ENCODE assay signal across 8 mouse cellular contexts in the genomic region with DNA sequence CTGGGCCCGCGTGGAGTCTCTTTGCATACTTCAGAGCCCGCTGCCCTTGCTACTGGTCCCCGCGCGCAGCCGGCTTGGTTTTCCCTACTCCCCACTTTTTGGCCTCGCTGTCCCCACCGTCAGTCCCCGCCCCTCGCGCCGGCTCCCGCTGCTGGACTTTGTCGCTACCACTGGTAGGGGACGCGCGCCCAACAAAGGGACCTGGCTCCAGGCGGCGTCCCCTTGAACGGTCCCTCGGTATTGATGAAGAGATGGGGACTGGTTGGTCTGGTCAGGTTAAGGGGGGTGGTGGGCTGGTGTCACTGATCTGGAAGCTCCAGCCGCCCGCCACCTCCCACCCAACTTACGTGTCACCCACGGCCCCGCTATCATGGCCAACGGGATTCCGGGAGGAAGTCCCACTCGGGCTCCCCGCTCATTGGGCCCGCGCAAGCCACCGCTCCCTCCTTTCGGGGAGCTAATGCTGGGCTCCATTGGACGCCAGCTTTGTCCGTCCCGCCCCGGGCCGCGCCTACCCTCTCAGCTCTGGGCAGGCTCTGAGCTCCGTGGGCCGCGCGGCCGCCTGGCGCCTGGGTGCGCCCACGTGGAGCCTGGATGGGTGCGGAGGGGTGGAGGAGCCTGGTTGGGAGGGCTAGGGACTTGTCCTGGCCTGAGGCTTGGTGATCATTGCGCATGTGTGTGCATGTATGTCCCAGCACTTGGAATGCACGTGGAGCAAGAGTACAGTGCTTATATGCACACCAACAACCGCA. TPM values are rescaled to one million over a fixed set of nuclear protein-coding genes. Genes with fewer than 3 reads are reported as not detected.
DNase-seq lines count a peak whose midpoint lies in the region; ATAC-seq lines count a peak whose summit lies in the region.

Golim4 (minus strand) TSS at position 399 of the 752 bp plus-strand sequence.

- ATAC-seq in heart, embryonic 13.5 days (ENCODE audit: extremely low read depth, insufficient number of reproducible peaks, low FRiP score, low TSS enrichment): peak; percentile 95
- peak; percentile 99 for ATAC-seq in liver, embryonic 12.5 days
- ATAC-seq in stomach, embryonic 15.5 days (ENCODE audit: insufficient read depth, low FRiP score, low read depth): peak; percentile 97

- H3K27me3 ChIP-seq in heart, embryonic 13.5 days (replicated peaks): no peaks in the 10 kb centered on the region
- H3K27me3 ChIP-seq in liver, embryonic 12.5 days (replicated peaks): no peaks in the 10 kb centered on the region
- no peaks in the 10 kb centered on the region for H3K27me3 ChIP-seq in stomach, embryonic 15.5 days (replicated peaks)

- H3K27ac ChIP-seq in brown adipose tissue, adult 24 weeks (replicated peaks; ENCODE audit: low read depth, low read length): peak within 1 kb of the TSS; percentile 67
- H3K27ac ChIP-seq in heart, embryonic 13.5 days (replicated peaks): peak within 1 kb of the TSS; percentile 95
- peak within 1 kb of the TSS; percentile 83 for H3K27ac ChIP-seq in liver, embryonic 12.5 days
- peak within 1 kb of the TSS; percentile 95 for H3K27ac ChIP-seq in stomach, embryonic 15.5 days

- WGBS in heart, embryonic 13.5 days: under 1% methylated on average over 52 of the region's 53 CpGs
- 1% methylated on average over 50 of the region's 53 CpGs for WGBS in liver, embryonic 12.5 days (ENCODE audit: insufficient replicate concordance)
- under 1% methylated on average over 53 of the region's 53 CpGs for WGBS in stomach, embryonic 15.5 days

- H3K4me1 ChIP-seq in brown adipose tissue, adult 24 weeks (ENCODE audit: control insufficient read depth, insufficient read depth, insufficient read length, low read length): peaks cover 11% of the 10 kb centered on the region; the same call in 1 of the 2 replicates
- H3K4me1 ChIP-seq in heart, embryonic 13.5 days: peaks cover 41% of the 10 kb centered on the region
- peaks cover 51% of the 10 kb centered on the region for H3K4me1 ChIP-seq in liver, embryonic 12.5 days
- H3K4me1 ChIP-seq in stomach, embryonic 15.5 days: peaks cover 13% of the 10 kb centered on the region

- H3K9ac ChIP-seq in heart, embryonic 13.5 days: peak within 1 kb of the TSS; percentile 92
- peak within 1 kb of the TSS; percentile 87 for H3K9ac ChIP-seq in liver, embryonic 12.5 days
- peak within 1 kb of the TSS; percentile 79 for H3K9ac ChIP-seq in stomach, embryonic 15.5 days

- no peaks in the 10 kb centered on the region for H3K9me3 ChIP-seq in heart, embryonic 13.5 days
- H3K9me3 ChIP-seq in liver, embryonic 12.5 days (replicated peaks): no peaks in the 10 kb centered on the region
- no peaks in the 10 kb centered on the region for H3K9me3 ChIP-seq in stomach, embryonic 15.5 days

- H3K36me3 ChIP-seq in heart, embryonic 13.5 days: no peaks in the 10 kb centered on the region
- no peaks in the 10 kb centered on the region; the same call in 1 of the 2 replicates for H3K36me3 ChIP-seq in liver, embryonic 12.5 days
- no peaks in the 10 kb centered on the region for H3K36me3 ChIP-seq in stomach, embryonic 15.5 days

- peak; percentile 87 for DNase-seq in CD4-positive helper T cell, adult 2 months (ENCODE audit: low read depth, low spot score)
- DNase-seq in fat pad, adult 2 months (ENCODE audit: extremely low read depth, low read depth, low spot score): peak; percentile 72
- DNase-seq in kidney, postnatal 10 days: peak; percentile 96
- peak; percentile 77 to 78 for DNase-seq in natural killer cell, adult 2 months (ENCODE audit: low spot score in 2 of 2)

- peak within 1 kb of the TSS; percentile 82 for H3K4me2 ChIP-seq in heart, embryonic 13.5 days
- H3K4me2 ChIP-seq in liver, embryonic 12.5 days: peak within 1 kb of the TSS; percentile 86
- H3K4me2 ChIP-seq in stomach, embryonic 15.5 days: peak within 1 kb of the TSS; percentile 84

- H3K4me3 ChIP-seq in brown adipose tissue, adult 24 weeks (ENCODE audit: insufficient read depth, low read depth, low read length): peak within 1 kb of the TSS; percentile 82
- H3K4me3 ChIP-seq in heart, embryonic 13.5 days: peak within 1 kb of the TSS; percentile 84
- peak within 1 kb of the TSS; percentile 82 for H3K4me3 ChIP-seq in liver, embryonic 12.5 days
- peak within 1 kb of the TSS; percentile 66 for H3K4me3 ChIP-seq in stomach, embryonic 15.5 days (replicated peaks)

RNA-seq across cellular contexts. Expression of gene Golim4, which starts in this region (rescaled TPM):
- 34.6 and 35.9 TPM in 2 replicates for polyA plus RNA-seq in brown adipose tissue, adult 24 weeks (2012; ENCODE audit: insufficient read depth, insufficient read length, missing spikeins)
- 43.9 and 44.1 TPM in 2 replicates for polyA plus RNA-seq in heart, embryonic 13.5 days (2015; fragmentation: Nextera tagmentation; extraction: Ambion mirVana)
- polyA plus RNA-seq in liver, embryonic 12.5 days (2016; fragmentation: Nextera tagmentation; extraction: Ambion mirVana): 26.0 and 31.3 TPM in 2 replicates
- polyA plus RNA-seq in stomach, embryonic 15.5 days (2015; fragmentation: Nextera tagmentation; extraction: Ambion mirVana): 64.0 and 64.5 TPM in 2 replicates

Comparison
In these comparisons a context has a peak if more than half of its experiments do, and no peak if none do; other contexts are left out.
1. Peak in every context shown above with its lines: DNase-seq, ATAC-seq, H3K4me3 ChIP-seq and H3K27ac ChIP-seq.